Mouse (Mus musculus): ENCODE measurements around the gene Dctd. TPM values are rescaled to one million over a fixed set of nuclear protein-coding genes. Genes with fewer than 3 reads are reported as not detected.

Gene Dctd
- polyA plus RNA-seq (2015; fragmentation: Nextera tagmentation; extraction: Ambion mirVana): 16.4 and 17.5 TPM in 2 replicates

- Histone ChIP-seq H3K9me3 (ENCODE audit: control insufficient read depth, low read length) (no peaks in the 10 kb centered on the region), H3K4me1 (replicated peaks; ENCODE audit: control insufficient read depth, insufficient read depth, low read length) (peaks cover 13% of the 10 kb centered on the region), H3K4me2 (ENCODE audit: low read length) (peak within 1 kb of the TSS; percentile 44), H3K36me3 (ENCODE audit: control insufficient read depth, insufficient read depth) (no peaks in the 10 kb centered on the region), H3K9ac (replicated peaks; ENCODE audit: low read depth, low read length) (peak within 1 kb of the TSS; percentile 20; the same call in 1 of the 2 replicates), H3K4me3 (replicated peaks; ENCODE audit: low read length) (peak within 1 kb of the TSS; percentile 25), H3K27ac (ENCODE audit: low read length) (no peak within 1 kb of the TSS), H3K27me3 (replicated peaks; ENCODE audit: control insufficient read depth, insufficient read depth, low read length) (no peaks in the 10 kb centered on the region)
- 89% methylated on average over 12 of the region's 12 CpGs for WGBS
- ATAC-seq: no peak
Measured at GRCm38 (mm10) chr8:48098792-48099191, at the start of gene Dctd. Gene Dctd, plus strand, starts transcription at chr8:48099092.

DNA sequence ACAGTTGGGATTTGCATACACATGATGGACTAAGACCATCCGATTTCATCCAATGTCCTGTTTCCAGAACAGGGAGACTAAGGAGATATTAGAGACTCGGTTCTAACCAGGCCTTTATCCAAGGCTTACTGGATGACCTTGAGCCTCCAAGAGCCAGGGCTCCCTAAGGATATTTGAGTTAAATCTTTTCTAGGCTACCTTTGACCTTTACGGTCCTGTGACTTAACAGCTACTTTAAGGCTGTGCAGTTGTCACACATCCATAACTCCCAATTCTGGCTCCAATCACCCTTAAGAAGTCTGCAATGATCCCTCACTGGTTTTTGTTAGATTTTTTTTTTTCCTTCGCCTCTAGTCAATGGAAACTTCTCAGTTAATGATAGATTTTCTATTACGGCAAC lies 45.3 kb upstream of the Dctd start:
- Histone ChIP-seq H3K4me1 (replicated peaks; ENCODE audit: control insufficient read depth, insufficient read depth, low read length) (no peaks in the 10 kb centered on the region), H3K4me2 (ENCODE audit: low read length) (no peak overlapping the region), H3K9me3 (ENCODE audit: control insufficient read depth, low read length) (no peaks in the 10 kb centered on the region), H3K4me3 (replicated peaks; ENCODE audit: low read length) (no peak overlapping the region), H3K27ac (ENCODE audit: low read length) (no peak overlapping the region), H3K27me3 (replicated peaks; ENCODE audit: control insufficient read depth, insufficient read depth, low read length) (no peaks in the 10 kb centered on the region), H3K9ac (replicated peaks; ENCODE audit: low read depth, low read length) (no peak overlapping the region), H3K36me3 (ENCODE audit: control insufficient read depth, insufficient read depth) (no peaks in the 10 kb centered on the region)
- ATAC-seq: no peak
- WGBS: 90% methylated on average over 5 of the region's 5 CpGs

DNA sequence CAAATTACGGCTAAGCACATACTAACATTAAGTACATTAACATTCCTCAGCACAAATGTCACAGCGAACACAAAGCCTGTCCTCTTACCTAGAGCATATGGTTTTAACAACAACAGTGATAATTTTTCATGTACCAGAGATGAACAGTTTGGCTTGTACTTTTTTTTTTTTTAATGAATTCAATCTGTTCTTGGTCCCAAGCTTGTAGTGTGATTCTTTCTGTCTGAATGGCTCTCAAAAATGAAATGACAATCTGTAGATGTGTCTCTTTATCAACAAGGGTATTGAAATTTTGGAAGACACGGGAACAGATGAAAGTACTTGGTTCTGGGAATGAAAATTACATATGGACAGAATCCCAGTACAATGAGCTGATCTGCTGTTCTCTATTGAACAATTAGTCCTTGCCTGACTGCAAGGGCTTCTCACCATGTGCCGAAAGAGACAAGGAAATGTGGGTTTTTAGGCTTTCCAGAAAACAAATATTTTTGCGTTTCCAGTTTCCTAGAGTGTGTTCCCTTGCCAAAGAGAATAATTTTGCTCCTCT lies 35.3 kb upstream of the Dctd start:
- Histone ChIP-seq H3K4me1 (replicated peaks; ENCODE audit: control insufficient read depth, insufficient read depth, low read length) (no peaks in the 10 kb centered on the region), H3K4me2 (ENCODE audit: low read length) (no peak overlapping the region), H3K9ac (replicated peaks; ENCODE audit: low read depth, low read length) (no peak overlapping the region), H3K36me3 (ENCODE audit: control insufficient read depth, insufficient read depth) (no peaks in the 10 kb centered on the region), H3K27ac (ENCODE audit: low read length) (peak overlapping the region; percentile 24; the same call in 1 of the 2 replicates), H3K4me3 (replicated peaks; ENCODE audit: low read length) (no peak overlapping the region), H3K27me3 (replicated peaks; ENCODE audit: control insufficient read depth, insufficient read depth, low read length) (no peaks in the 10 kb centered on the region), H3K9me3 (ENCODE audit: control insufficient read depth, low read length) (no peaks in the 10 kb centered on the region)
- peak; percentile 70 for ATAC-seq
- 55% methylated on average over 5 of the region's 5 CpGs for WGBS

DNA sequence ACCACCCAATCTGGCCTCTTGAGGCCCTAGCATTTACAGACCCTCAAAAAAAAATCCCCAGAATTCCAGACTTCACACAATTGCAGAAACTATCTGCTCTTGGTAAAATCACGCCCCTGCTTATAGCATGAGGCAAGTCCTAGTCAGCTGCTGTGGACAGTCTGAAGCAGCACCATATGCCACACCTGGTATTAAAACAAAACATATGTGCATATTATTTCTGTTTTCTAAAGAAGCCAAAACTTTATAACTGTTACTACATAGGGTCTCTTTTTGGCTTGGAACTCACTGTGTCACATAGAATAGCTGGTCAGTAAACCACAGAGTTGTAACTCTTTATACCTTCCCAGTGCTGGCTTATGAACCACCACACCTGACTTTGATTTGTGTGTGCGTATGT lies 24.7 kb upstream of the Dctd start:
- Histone ChIP-seq H3K27me3 (replicated peaks; ENCODE audit: control insufficient read depth, insufficient read depth, low read length) (no peaks in the 10 kb centered on the region), H3K9me3 (ENCODE audit: control insufficient read depth, low read length) (no peaks in the 10 kb centered on the region)
- ATAC-seq: no peak

DNA sequence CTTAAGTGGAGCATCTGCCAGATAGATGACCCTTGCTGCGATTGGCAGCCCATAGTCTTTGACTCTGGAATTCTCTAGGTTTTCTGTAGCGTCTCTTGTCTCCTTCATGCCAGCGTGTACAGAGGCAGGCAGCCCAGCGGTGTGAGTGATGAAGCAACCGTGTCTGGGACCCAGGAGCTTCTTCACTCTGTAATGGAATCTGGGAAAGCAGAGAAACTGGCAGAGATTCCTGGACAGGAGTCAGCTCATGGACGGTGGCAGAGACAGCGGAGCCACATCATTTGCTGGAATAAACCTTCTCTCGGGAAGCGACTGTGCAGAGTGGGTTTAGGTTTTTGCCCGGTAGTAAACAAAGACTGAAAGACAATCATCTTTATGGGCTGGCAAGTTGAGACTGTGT lies 16.5 kb upstream of the Dctd start:
- no peaks in the 10 kb centered on the region for H3K9me3 ChIP-seq (ENCODE audit: control insufficient read depth, low read length)
- H3K27ac ChIP-seq (ENCODE audit: low read length): no peak overlapping the region
- no peaks in the 10 kb centered on the region for H3K27me3 ChIP-seq (replicated peaks; ENCODE audit: control insufficient read depth, insufficient read depth, low read length)
- no peaks in the 10 kb centered on the region for H3K36me3 ChIP-seq (ENCODE audit: control insufficient read depth, insufficient read depth)
- ATAC-seq: no peak
- H3K4me3 ChIP-seq (replicated peaks; ENCODE audit: low read length): no peak overlapping the region
- no peak overlapping the region for H3K9ac ChIP-seq (replicated peaks; ENCODE audit: low read depth, low read length)
- no peak overlapping the region for H3K4me2 ChIP-seq (ENCODE audit: low read length)
- no peaks in the 10 kb centered on the region for H3K4me1 ChIP-seq (replicated peaks; ENCODE audit: control insufficient read depth, insufficient read depth, low read length)
- WGBS: 75% methylated on average over 10 of the region's 10 CpGs

More for the DNA sequence above, 24.7 kb upstream of the Dctd start:
- Histone ChIP-seq H3K4me1 (replicated peaks; ENCODE audit: control insufficient read depth, insufficient read depth, low read length) (no peaks in the 10 kb centered on the region), H3K4me2 (ENCODE audit: low read length) (no peak overlapping the region), H3K36me3 (ENCODE audit: control insufficient read depth, insufficient read depth) (no peaks in the 10 kb centered on the region), H3K4me3 (replicated peaks; ENCODE audit: low read length) (no peak overlapping the region), H3K27ac (ENCODE audit: low read length) (no peak overlapping the region), H3K9ac (replicated peaks; ENCODE audit: low read depth, low read length) (no peak overlapping the region)
- WGBS: 94% methylated on average over 2 of the region's 2 CpGs

GRCm38 (mm10) chr8:48090661-48091060 lies 8.2 kb upstream of the Dctd start:
- H3K36me3 ChIP-seq (ENCODE audit: control insufficient read depth, insufficient read depth): no peaks in the 10 kb centered on the region
- no peak overlapping the region for H3K4me3 ChIP-seq (replicated peaks; ENCODE audit: low read length)
- H3K9me3 ChIP-seq (ENCODE audit: control insufficient read depth, low read length): no peaks in the 10 kb centered on the region
- no peak overlapping the region for H3K9ac ChIP-seq (replicated peaks; ENCODE audit: low read depth, low read length)
- H3K27me3 ChIP-seq (replicated peaks; ENCODE audit: control insufficient read depth, insufficient read depth, low read length): no peaks in the 10 kb centered on the region
- H3K4me1 ChIP-seq (replicated peaks; ENCODE audit: control insufficient read depth, insufficient read depth, low read length): no peaks in the 10 kb centered on the region
- 40% methylated on average over 8 of the region's 8 CpGs for WGBS
- no peak for ATAC-seq
- H3K4me2 ChIP-seq (ENCODE audit: low read length): no peak overlapping the region
- H3K27ac ChIP-seq (ENCODE audit: low read length): no peak overlapping the region

DNA sequence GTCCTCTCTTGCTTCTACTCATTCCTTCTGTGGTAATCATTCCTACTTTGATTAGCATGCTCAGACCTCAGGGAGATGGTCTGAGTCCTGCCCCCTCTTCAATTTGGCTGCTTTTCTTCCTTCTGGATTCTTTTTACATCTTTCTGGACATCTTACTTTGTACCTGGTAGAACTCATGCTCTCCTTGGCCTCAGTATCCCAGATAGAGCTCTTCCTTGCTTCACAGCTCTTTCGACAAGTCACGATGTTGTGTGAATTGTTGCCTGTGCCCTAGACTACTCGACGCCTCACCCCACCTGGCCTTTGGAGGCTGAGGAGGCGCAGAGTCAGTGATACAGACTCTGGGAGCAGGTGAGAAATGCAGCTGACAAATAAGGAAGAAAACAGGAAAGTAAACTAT lies 3.5 kb upstream of the Dctd start:
- Histone ChIP-seq H3K4me3 (replicated peaks; ENCODE audit: low read length) (no peak overlapping the region), H3K27ac (ENCODE audit: low read length) (no peak overlapping the region), H3K4me2 (ENCODE audit: low read length) (no peak overlapping the region), H3K4me1 (replicated peaks; ENCODE audit: control insufficient read depth, insufficient read depth, low read length) (peaks cover 13% of the 10 kb centered on the region), H3K9me3 (ENCODE audit: control insufficient read depth, low read length) (no peaks in the 10 kb centered on the region), H3K9ac (replicated peaks; ENCODE audit: low read depth, low read length) (no peak overlapping the region), H3K36me3 (ENCODE audit: control insufficient read depth, insufficient read depth) (no peaks in the 10 kb centered on the region), H3K27me3 (replicated peaks; ENCODE audit: control insufficient read depth, insufficient read depth, low read length) (no peaks in the 10 kb centered on the region)
- no peak for ATAC-seq
- 92% methylated on average over 5 of the region's 5 CpGs for WGBS

DNA sequence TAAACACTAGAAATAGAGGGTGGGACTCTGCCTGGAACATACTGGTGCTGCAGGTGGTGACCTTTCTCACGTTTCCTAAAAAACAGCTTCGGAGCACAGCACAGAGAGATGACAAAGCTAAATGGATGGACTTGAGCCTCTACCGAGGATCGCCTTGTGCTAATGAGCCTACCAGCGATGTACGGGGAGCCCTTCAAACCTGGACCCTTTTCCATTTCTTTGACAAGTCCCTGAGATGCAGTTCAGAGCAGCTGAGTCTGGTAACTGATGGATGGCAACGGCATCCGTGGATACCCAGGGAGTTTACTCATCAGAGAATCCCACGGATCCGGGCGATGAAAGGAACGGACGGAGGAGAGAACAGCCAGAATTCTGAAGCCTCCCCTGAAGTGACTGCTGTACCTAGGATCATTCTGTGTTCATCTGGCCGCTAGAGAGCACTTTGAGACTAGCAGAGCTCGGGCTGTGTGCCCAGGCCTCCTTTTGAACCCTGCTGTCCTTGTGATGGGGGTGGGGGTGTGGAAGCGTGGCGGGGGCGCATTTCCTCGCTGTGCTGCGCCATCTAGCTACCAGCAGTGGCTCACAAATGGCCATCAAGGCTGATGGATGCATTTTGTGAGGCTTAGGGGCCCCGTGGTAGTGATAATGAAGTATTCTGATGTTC lies 1.6 kb upstream of the Dctd start:
- WGBS: 9% methylated on average over 21 of the region's 21 CpGs
- Histone ChIP-seq H3K27ac (ENCODE audit: low read length) (peak overlapping the region; percentile 3), H3K4me2 (ENCODE audit: low read length) (peak overlapping the region; percentile 44), H3K36me3 (ENCODE audit: control insufficient read depth, insufficient read depth) (no peaks in the 10 kb centered on the region), H3K9ac (replicated peaks; ENCODE audit: low read depth, low read length) (peak overlapping the region; percentile 20), H3K4me1 (replicated peaks; ENCODE audit: control insufficient read depth, insufficient read depth, low read length) (peaks cover 13% of the 10 kb centered on the region), H3K4me3 (replicated peaks; ENCODE audit: low read length) (peak overlapping the region; percentile 25), H3K9me3 (ENCODE audit: control insufficient read depth, low read length) (no peaks in the 10 kb centered on the region), H3K27me3 (replicated peaks; ENCODE audit: control insufficient read depth, insufficient read depth, low read length) (no peaks in the 10 kb centered on the region)
- peak; percentile 91 for ATAC-seq

DNA sequence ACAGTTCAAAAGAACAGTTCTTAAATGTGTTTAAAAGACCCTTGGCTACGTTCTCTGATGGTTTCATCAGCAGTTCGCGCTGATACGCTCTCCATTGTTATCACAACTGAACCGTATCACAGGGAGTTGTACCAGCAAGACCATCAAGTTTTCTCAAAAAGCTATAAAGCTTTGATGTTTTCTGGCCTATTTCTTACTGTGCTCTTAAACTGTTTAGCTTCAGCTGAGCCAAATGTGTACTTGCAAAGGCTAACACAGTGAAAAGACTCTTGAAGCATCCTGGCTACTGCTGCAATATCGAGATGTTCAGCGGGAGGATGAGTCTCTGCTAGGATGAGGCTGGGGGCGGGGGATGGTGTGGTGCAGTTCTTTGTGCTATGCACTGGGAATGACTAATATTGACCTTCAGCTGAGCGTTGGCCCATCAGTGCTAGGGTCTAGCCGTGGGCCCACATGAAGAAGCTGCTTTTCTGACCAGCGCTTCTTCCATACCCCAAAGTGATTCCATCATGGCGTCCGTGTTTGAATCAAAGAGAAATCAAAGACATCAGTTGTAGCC lies 732 bp upstream of the Dctd start:
- H3K27ac ChIP-seq (ENCODE audit: low read length): no peak overlapping the region
- ATAC-seq: 0 out of 2 replicates have a peak, but pooled peaks have one; percentile 9
- no peaks in the 10 kb centered on the region for H3K9me3 ChIP-seq (ENCODE audit: control insufficient read depth, low read length)
- peak overlapping the region; percentile 44 for H3K4me2 ChIP-seq (ENCODE audit: low read length)
- H3K27me3 ChIP-seq (replicated peaks; ENCODE audit: control insufficient read depth, insufficient read depth, low read length): no peaks in the 10 kb centered on the region
- peak overlapping the region; percentile 20; the same call in 1 of the 2 replicates for H3K9ac ChIP-seq (replicated peaks; ENCODE audit: low read depth, low read length)
- H3K36me3 ChIP-seq (ENCODE audit: control insufficient read depth, insufficient read depth): no peaks in the 10 kb centered on the region
- H3K4me1 ChIP-seq (replicated peaks; ENCODE audit: control insufficient read depth, insufficient read depth, low read length): peaks cover 13% of the 10 kb centered on the region
- 56% methylated on average over 13 of the region's 13 CpGs for WGBS
- peak overlapping the region; percentile 25 for H3K4me3 ChIP-seq (replicated peaks; ENCODE audit: low read length)

All from forebrain, embryonic 16.5 days (tissue).